Mouse (Mus musculus) cerebellum, postnatal 10 days (tissue): ENCODE measurements around the gene Gm13420.
A peak's percentile ranks its signal among the peaks of the same experiment; 100 is the strongest.
"Not testable (repeated sequence)": the region's sequence is repeated elsewhere in the genome, so short reads cannot be mapped to it uniquely, and the experiment has no call there.

Experiments
- DNase-seq, 2 experiments: peaks; one replicate each; pipeline ENCODE4 v3.0.0; 2021; ENCODE audit warnings: mixed read lengths in 2 of 2

The Gm13420 gene

DNA sequence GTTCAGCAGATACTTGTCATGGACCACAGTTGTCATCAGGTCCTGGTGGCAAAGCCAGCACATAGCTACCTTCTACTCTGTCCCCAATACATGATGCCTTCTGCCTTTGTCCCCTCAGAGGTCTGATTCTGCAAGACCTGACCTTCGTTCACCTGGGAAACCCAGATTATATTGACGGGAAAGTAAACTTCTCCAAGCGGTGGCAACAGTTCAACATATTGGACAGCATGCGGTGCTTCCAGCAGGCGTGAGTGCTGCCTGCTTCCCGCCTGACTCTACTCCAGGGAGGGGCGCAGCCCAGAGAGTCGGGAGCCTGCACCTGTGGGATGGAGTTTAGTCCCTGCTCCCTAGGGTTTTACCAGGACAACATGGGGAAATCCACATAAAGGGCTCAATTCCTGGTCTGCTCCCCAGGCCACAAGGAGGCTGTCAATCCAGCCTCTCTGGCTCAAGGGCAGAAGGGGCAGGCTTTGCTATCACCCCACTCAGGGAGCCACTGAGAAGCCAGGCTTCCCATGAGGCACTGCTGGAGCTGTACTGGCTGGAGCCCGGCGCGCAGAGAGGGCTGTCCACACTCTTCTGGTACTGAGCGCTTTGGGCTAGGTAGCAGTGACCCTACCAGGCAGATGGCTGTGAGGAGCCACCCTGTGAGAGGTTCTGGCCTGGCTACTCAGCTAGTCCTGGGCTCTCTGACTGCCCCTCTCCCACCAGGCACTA lies 14.1 kb downstream of the Gm13420 start:
- DNase-seq, result no peak

DNA sequence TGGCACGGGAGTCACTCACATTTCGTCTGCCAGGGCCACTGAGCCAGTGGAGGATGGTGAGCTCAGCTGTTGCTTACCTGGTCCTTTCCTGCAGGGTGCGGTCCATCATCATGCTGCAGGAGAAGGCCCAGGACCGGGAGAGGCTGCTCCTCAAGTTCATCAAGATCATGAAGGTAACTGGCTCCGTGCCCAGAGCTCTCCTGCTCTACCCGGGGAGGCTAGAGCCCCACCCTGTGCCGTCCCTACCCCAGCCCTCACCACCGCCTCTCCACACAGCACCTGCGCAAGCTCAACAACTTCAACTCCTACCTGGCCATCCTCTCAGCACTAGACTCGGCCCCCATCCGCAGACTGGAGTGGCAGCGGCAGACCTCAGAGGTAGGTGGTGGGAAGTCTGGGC lies 15.8 kb downstream of the Gm13420 start:
- DNase-seq, result no peak

DNA sequence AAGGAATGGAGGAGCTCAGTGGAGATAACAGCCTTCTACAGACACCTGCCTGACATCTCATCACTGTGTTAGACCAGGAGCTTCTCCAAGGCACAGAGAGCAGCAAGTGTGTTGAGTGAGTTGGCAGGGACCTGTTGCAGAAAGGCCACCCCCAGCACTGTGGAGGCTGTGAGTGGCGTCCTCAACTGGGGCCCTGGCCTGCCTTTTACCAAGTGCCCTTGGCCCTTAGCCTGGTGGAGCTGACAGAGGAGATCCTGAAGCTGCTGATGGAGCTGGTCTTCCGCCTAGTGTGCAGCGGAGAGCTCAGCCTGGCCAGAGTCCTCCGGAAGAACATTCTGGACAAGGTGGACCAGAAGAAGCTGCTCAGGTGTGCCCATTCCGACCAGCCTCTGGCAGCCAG lies 18.1 kb downstream of the Gm13420 start:
- no peak for DNase-seq

DNA sequence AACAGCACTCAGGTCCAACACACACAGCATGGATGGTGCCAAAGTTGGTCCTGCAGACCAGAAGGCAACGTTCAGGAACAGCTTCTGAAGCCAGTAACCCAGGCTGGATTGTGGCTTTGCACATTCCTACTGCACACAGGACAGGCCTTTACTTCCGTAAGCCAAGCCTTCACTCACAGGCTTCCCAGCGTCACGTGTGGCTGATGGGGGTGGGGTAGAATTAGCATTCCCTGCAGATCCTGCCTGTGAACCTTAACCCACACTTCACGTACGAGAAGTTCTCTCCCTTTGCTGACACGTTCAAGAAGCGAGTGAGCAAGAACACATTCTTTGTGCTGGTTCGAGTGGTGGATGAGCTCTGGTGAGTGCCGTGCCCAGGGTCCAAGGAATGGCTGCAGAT lies 18.9 kb downstream of the Gm13420 start:
- no peak for DNase-seq

DNA sequence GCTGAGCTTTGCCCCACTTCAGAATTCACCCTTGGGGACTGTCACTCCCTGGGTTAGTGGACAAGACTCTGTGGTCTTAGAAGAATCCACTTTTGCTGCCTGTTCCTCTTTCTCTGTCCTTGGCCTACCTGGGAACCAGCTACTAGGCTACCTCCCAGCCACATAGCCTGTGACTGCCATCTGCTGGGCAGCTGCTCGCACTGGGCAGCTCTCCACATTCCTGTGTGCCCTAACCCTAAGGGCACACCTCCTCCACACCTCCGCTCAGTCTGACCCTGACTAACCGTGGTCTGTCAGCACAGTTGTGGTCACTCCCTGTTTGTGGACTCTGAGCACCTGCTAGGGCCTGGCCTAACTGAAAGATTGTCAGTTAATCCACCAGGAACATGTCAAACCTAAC lies 19.9 kb downstream of the Gm13420 start:
- DNase-seq, result peak; percentile 68 to 70

DNA sequence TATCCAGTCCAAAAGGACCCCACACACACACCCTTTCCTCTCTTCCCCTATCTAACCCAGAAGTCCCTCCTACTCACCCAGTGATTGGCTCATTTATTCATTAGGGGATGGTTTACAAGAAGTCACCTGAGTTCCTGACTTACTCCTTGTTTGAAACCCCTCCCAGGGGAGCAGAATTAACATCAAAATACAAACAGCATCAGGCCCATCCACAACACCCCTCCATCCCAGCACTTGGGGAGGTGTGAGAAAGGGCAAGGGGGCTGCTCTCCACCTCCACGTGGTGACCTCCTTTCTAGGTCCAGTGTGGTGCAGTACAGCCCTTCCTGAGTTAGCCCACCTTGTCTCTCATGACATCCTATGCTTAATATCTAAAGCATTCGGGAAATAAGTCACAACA lies 22.0 kb downstream of the Gm13420 start:
- no peak for DNase-seq

DNA sequence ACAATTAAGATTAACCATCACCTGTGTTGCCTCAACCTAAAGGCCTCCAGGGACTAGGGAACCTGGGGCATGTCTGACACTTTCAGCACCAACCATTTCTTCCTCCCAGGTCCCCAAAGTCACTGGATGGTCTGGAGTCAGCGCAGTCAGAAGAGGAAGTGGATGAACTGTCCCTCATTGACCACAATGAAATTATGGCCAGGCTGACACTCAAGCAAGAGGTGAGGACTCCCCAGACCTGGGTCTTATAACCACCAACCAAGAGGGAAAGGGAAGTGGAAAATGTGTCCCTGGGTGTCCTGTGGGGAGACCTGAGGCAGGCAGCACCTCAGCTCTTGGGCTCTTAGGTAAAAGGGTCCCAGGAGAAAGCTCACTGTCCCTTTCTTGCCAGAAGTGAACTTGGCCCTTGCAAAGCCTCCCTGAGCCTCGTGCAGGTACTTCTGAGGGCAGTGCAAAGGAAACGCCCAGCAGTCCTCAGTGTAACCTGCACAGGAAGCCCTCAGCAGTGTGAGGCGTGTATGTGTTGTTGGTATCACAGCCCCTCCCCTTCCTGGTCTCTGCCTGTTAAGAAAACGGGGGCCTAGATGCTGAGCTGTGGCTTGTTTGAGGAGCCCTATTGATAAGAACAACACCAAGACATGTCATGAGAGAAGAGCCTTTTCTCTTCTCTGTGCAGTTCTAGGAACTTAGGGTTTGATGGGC lies 26.7 kb downstream of the Gm13420 start:
- no peak for DNase-seq

DNA sequence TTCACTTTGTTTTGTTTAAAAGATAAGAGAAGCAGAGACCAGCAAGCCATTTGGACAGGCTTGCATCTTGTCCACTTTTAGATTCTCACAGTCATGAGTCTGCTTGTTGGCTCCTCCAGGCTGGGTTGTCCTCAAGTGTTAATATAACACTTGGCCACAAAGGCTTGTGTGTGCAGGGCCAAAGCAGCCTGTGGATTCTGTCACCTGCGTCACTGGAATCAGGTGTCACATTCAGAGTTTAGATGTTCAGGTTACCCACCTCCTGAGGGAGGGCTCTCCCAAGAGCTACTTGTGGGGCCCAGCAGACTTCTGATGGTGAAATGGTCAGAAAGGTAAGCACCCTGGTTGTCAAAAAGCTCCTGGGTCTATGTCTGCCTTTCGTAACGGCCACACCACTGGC lies 28.4 kb downstream of the Gm13420 start:
- DNase-seq, result no peak

DNA sequence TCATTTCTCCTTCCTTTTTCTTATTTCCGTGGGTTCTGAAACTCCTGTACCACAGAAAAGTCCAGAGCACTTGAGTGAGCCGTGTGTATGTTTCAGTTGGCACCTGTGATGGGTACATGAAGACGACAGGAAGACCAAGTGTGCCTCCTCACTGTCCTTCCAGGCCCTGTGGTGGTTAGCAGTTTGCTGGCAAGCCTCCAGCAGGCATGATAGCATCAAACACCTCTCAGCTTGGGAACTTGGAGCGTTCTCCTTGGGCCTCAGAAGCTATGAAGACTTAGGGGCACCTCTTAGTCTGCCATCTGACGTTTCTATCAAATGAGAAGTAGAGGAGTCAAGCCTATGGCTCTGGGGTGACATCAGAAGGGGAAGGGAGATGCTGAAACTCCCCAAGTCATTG lies 32.9 kb downstream of the Gm13420 start:
- DNase-seq, result no peak

DNA sequence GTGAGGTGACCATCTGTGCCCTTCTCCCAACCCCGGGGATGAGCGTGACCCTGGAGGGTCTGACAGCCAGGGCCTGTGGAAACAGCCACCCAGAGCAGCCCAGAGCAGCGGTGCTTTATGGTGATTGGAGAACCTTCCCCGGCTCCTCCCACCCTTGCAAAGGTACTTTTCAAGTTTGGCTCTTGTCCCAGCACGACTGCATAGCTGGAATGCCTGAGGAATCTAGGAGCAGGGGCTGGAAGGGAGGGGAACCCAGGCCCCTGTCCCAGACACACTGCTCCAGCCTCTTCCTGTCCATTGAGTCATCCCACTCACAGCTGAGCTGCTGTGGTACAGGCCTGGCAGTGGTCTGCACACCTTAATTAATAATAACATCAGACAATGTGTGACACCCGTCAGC lies 34.8 kb downstream of the Gm13420 start:
- no peak for DNase-seq

DNA sequence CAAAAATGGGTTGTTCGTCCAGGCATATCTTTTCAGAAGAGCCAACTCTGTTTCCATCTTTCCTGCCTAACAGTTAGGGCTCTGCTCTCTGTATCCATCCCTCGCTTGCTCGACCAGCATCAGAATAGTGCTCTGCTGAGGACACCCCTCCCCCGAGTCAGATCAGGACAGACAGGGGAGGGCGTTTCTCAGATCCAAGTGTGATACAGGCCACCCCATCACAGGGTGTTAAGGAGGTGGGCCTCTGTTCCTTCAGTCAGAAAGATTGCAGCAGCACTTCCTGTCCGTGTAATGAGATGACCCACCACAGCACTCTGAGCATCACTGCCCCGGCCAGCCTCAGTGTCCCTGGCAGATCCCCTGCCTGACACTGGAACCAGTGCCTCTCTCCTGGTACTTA lies 35.3 kb downstream of the Gm13420 start:
- DNase-seq, result no peak

DNA sequence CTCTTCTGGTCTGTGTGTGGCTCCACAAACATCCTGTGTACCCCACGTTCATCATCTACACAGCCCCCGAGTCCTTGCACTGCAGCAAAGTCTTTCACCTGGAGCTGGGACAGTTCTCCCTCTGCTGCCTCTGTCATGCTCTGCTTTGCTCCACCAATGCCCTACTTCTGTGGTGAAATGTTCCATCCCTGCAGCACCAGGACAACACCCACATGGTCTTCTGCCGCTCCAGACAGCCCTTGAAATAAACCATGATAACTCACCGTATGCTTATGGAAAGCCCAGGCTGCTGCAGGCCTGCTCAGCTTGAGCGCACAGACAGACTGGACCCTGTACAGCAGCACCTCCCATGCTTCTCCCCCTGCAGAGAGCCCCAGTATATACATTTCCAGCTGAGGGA lies 37.4 kb downstream of the Gm13420 start:
- no peak for DNase-seq

DNA sequence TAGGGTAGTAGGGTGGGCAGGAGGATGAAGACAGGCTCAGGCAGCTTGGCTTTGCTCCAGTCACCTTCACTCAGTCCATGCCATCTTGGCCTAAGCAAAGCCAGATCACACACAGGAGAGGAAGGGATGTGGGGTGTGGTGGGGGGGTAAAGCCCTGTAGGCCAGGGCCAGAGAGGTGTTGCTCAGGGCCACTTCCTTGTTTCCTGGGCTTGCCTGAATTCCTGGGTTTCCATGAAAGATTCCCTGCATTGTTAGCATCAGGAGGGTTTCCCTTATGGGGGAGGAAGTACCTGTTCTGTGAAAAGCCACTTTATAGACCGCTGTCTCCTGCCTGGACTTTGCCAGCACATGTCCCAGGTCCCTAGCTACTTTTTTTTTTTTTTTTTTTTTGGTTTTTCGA lies 38.0 kb downstream of the Gm13420 start:
- no peak for DNase-seq

DNA sequence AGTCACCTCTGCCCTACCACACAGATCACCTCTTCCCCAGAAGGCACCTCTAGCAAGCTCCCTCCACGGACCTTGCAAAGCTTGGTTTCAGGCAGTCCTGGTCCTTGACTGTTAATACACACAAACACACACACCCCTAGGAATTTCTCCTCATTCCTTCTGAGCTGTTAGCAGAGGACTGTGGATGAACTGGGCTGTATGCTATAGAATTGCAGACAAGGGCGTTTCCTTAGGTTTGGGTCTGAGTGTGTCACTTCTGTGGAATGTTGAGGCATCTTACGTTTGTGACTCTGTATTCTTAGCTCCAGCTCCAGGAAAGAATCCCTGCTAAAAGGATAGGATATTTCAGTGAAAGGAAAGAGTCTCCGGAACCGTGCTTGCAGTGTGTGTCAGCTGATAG lies 39.6 kb downstream of the Gm13420 start:
- no peak for DNase-seq

DNA sequence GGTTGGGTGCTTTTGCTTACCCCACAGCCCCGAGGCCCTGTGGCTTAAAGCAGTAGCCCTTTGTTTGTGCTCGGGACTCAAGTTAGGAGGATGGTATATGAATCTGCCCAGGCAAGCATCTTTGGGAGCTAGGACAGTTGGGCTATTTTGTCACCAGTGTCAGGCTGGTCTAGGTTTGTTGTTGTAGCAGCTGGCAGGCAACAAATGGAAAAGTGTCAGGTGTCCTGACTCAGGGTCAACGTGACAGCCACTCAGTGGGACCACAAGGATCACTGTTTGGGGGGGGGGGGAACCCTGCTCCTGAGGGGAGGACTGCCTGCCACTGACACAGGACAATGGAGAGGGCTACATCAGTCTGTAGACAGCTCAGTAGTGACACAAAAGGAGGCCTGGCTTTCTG lies 40.4 kb downstream of the Gm13420 start:
- no peak for DNase-seq

DNA sequence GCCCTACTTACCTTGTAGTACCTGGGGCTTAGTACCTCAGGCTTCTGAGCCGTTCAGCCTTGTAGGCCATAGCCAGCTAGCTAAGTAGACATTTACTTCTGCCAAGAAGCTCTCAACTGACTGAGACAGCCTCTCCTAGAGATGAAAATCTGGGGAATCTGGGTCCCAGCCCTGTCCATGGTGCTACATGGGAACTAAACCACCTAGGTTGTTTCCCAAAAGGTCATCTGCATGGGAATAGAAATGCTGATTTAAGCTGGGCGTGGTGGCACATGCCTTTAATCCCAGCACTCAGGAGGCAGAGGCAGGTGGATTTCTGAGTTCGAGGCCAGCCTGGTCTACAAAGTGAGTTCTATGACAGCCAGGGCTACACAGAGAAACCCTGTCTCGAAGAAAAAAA lies 43.3 kb downstream of the Gm13420 start:
- DNase-seq, result not testable (repeated sequence)

DNA sequence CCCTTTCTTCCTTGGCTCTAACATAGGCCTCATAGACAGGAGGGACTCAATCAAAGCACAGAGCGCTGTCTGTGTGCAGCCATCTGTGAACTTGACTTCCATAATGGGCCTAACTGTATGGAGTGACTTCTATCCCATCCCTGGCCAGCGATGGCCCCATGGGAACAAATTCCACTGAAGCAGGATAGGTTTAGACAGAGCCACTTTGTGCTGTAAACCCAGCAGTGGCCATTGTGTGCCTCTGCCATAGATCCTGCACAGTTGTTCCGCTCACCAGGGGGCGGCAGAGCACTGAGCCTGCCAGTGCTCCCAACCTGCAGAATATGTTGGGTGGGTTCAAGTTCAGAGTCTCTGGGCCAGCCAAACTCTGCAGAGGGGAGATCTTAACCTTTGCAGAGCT lies 43.8 kb downstream of the Gm13420 start:
- peak; percentile 64 to 80 for DNase-seq

DNA sequence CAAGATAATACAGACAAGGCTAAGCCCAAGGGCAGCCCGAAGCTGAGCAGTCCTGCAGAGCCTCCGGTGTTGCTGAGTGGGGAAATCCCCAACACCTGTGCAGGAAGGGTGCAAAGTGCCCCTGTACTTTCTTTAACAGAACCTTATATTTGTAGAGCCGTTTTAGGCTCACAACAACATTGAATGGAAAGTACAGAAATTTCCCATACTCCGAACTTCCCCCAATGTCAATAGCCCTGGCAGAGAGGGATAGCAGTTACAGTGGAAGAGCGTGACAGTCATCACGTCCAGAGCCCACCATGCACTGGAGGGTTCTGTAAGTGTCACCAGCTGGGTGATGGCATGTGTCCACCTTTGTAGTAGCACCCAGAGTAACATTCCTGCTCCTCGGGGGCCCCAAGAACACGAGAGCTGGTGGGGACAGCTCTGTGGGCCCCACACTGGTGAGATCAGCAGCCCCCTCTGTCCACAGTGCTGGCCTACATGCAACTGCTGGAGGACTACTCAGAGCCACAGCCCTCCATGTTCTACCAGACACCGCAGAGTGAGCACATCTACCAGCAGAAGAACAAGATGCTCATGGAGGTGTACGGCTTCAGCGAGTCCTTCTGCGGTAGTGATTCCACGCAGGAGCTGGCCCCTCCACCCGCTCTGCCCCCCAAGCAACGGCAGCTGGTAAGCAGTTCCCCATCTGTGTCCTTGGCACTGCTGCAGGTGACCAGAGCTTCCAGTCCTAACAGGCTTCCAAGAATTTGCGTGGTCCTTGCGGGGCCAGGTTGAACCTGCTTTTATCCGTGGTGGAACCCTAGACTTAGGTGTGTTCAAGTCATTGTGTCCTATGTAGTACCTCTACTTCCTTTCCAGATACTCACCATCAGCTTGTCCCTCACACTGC lies 44.5 kb downstream of the Gm13420 start:
- DNase-seq, result peak; percentile 89 to 92

DNA sequence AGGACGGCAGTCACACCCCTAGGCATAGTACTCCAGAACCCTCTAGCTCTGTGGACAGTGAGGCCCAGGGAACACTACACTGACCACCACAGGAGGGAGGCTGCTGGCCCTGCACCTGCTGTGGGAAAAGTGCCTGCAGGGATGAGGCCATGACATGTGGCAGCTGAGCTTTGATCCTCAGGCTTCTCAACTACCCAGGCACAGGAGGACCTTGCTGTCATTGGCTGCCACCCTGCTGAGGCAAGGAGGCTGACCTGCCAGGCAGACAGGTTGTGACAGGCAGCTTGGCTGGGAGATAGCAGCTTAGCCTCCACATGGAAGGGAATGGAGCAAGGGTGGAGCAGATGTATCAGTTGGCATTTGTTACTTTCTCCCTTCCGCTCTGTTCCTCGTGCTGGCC lies 46.0 kb downstream of the Gm13420 start:
- DNase-seq, result peak; percentile 88 to 95

DNA sequence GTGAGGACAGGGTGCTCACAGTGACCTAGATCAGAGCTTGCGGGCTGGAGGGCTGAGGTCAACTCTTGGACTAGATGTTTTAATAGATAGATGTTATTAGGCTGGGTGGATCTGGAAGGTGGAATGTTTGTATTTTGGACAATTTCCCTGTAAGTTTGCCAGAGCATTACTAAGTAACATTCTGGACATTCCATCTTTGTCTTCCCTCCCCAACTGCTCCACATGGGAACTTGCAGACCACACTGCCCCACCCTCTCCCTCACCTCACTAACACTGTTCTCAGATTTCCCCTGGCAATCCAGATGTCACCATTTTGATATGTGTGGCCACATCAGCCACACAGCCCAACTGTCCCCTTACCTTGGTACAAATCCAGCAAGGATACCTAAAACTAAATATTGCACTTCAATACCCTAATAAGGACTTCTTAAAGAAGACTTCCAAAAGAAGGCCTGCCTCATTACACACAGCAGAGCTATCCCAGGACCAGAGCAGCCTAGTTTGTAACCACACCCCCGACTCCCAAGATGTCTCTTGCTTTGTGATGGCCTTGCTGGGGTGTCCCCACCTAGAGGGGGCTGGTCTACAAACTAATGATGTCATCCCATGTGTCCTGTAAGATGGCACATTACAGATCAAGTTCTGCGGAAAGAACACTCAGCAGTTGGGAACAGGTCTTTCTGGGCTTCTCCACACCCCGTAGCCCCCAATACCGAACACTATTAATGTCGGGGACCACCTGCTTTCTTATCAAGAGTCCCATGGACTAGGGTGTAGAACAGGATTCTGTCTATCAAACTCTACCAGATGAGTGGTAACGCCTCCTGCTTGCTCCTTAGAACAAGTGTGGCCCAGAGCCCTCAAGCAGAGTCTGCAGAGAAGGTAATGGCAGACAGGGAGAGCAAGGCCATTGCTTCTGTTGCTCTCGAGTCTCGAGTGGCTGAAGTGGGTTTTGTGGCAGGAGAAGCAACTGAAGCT lies 48.1 kb downstream of the Gm13420 start:
- no peak for DNase-seq

DNA sequence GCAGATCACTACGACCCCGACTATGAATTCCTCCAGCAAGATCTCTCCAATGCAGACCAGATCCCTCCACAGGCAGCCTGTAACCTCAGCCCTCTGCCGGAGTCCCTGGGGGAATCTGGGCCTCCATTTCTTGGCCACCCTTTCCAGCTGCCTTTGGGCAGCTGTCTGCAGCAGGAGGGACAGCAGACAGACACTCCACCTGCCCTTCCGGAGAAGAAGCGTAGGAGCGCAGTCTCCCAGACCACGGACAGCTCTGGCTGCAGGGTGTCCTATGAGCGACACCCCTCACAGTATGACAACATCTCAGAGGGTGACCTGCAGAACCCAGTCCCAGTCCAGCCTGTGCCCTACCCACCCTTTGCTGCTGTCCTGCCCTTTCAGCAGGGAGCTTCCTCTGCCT lies 49.3 kb downstream of the Gm13420 start:
- no peak for DNase-seq

DNA sequence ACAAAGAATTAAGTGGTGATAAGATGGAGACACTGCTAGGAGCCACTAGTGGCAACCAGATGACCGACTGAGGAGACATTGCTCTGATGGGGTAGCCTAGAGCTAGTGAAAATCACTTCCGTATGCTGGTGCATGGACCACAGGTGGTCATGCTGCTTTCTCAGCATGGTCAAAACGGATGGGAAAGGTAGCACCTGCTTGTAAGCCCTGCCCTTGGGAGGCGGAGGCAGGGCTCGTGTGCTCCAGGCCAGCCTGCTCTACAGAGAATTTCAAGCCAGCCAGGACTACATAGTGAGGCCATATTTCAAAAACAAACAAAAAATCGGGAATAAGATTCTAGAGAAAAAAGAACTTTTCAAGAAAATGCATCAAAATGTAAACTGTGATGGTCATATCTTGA lies 50.1 kb downstream of the Gm13420 start:
- DNase-seq, result no peak

DNA sequence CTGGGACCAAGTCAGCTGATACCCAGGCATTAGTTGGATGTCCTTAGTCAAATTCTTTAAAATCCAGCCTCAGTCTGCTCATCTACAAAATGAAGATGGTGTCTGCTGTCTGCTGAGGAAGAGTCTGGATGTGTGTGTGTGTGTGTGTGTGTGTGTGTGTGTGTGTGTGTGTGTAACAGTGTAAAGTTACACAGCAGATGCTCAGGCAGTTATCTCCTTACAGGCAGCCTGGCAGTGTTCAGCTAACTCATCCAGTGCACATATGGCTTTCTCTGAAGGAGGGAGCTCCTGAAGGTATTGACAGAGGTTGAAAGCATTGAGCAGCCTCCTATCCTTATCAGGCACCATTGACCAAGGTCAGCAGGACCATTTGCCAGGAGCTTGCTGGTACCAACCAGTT lies 50.6 kb downstream of the Gm13420 start:
- DNase-seq, result no peak
